In the genomic region with DNA sequence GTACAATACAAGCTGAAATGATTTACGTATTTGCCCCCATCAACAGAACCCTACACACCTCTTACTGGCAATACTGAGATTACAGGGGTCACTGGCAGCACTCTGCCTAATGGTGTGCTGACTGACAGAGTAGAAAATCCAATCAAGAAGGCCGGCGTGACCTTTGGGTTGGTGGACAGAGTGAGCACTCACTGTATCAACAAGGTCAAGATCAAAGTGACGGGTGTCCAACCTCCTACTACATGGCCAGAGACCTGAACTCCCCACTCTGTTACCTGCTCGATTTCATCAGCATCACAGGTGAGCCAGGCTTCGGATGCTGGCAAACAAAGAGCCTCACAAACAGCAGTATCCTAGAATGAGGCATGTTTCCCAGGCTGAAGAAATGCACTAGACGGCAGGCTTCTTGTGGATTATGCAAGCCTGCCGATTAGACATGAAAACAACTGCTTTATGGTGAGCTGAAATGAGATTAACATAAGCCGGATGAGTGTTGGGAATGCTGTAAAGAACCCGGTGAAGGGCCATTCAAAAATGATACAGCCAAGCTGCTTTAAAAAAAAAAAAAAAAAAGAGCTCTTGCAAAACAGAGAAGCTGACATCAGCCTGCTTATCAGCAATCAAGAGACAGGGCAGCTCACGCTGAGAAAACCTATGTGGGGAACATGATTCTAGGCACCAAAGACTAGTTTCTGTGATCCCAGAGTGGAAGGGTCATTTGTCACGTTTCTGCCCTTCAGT, we compare ENCODE assay signal across 9 mouse cellular contexts.
A peak's percentile ranks its signal among the peaks of the same experiment; 100 is the strongest.
DNase-seq lines count a peak whose midpoint lies in the region; ATAC-seq and TF ChIP-seq lines count a peak whose summit lies in the region.
"Had no signal": no experiment of that assay in that cellular context is flagged by ENCODE, and none has a peak within 500 bp of the region (broad histone marks: within the 10 kb centered on the region; RNA-seq: fewer than 3 reads in every experiment).

No protein-coding gene starts in this region.

- WGBS in kidney, embryonic 15.5 days, result 39% methylated on average over 12 of the region's 12 CpGs
- WGBS in hindbrain, embryonic 13.5 days, result 17% methylated on average over 12 of the region's 12 CpGs
- 33% methylated on average over 12 of the region's 12 CpGs for WGBS in neural tube, embryonic 11.5 days

- H3K4me2 ChIP-seq in kidney, embryonic 15.5 days, result no peak overlapping the region
- H3K4me2 ChIP-seq in hindbrain, embryonic 13.5 days, result peak overlapping the region; percentile 30
- peak overlapping the region; percentile 22 for H3K4me2 ChIP-seq in neural tube, embryonic 11.5 days (ENCODE audit: low read depth)

- 0 out of 2 replicates have a peak overlapping the region, but pooled peaks have one; percentile 4 for H3K27ac ChIP-seq in kidney, embryonic 15.5 days
- H3K27ac ChIP-seq in hindbrain, embryonic 13.5 days, result peak overlapping the region; percentile 87
- peak overlapping the region; percentile 89 for H3K27ac ChIP-seq in neural tube, embryonic 11.5 days (ENCODE audit: low read depth, low read length)

- H3K4me1 ChIP-seq in kidney, embryonic 15.5 days, result peaks cover 12% of the 10 kb centered on the region; the same call in 1 of the 2 replicates
- H3K4me1 ChIP-seq in hindbrain, embryonic 13.5 days (replicated peaks), result peaks cover 41% of the 10 kb centered on the region
- peaks cover 25% of the 10 kb centered on the region for H3K4me1 ChIP-seq in neural tube, embryonic 11.5 days (ENCODE audit: control insufficient read depth, insufficient read depth, low read length)

- no peaks in the 10 kb centered on the region for H3K36me3 ChIP-seq in kidney, embryonic 15.5 days
- no peaks in the 10 kb centered on the region for H3K36me3 ChIP-seq in hindbrain, embryonic 13.5 days
- no peaks in the 10 kb centered on the region for H3K36me3 ChIP-seq in neural tube, embryonic 11.5 days (ENCODE audit: control insufficient read depth, insufficient read depth, low read length)

- DNase-seq in kidney, postnatal 10 days, result no peak
- peak; percentile 87 for DNase-seq in brain, embryonic 14.5 days (ENCODE audit: low read depth)
- no peak for DNase-seq in neural tube, embryonic 11.5 days (ENCODE audit: low spot score)
- no peak for DNase-seq in spleen, postnatal 36 days (ENCODE audit: low spot score in 2 of 2)
- no peak for DNase-seq in cerebellum, postnatal 10 days
- DNase-seq in B cell, adult 2 months, result no peak
- DNase-seq: right cerebral cortex, postnatal 14 days had no signal

- no peaks in the 10 kb centered on the region for H3K27me3 ChIP-seq in kidney, embryonic 15.5 days
- no peaks in the 10 kb centered on the region for H3K27me3 ChIP-seq in hindbrain, embryonic 13.5 days
- no peaks in the 10 kb centered on the region for H3K27me3 ChIP-seq in neural tube, embryonic 11.5 days (ENCODE audit: control insufficient read depth, insufficient read depth, low read length)

- H3K9me3 ChIP-seq in kidney, embryonic 15.5 days (replicated peaks), result no peaks in the 10 kb centered on the region
- no peaks in the 10 kb centered on the region for H3K9me3 ChIP-seq in hindbrain, embryonic 13.5 days
- H3K9me3 ChIP-seq in neural tube, embryonic 11.5 days (ENCODE audit: control insufficient read depth, low read length), result no peaks in the 10 kb centered on the region

- H3K4me3 ChIP-seq in kidney, embryonic 15.5 days (replicated peaks), result no peak overlapping the region
- H3K4me3 ChIP-seq in hindbrain, embryonic 13.5 days, result no peak overlapping the region
- H3K4me3 ChIP-seq in neural tube, embryonic 11.5 days (ENCODE audit: low read depth, low read length), result no peak overlapping the region

- TF ChIP-seq CTCF in brain, embryonic 14.5 days (IDR thresholded peaks at IDR 0.05; ENCODE audit: borderline replicate concordance, extremely low read depth, insufficient read depth, insufficient read length), result no peak

- ATAC-seq in kidney, embryonic 15.5 days (replicated peaks; ENCODE audit: low FRiP score), result peak; percentile 62; the same call in 1 of the 2 replicates
- peak; percentile 56 for ATAC-seq in hindbrain, embryonic 13.5 days (ENCODE audit: low FRiP score)
- peak; percentile 72 for ATAC-seq in neural tube, embryonic 11.5 days (ENCODE audit: insufficient read depth, low FRiP score, low TSS enrichment)

- no peak for TF ChIP-seq POLR2A in brain, embryonic 14.5 days (IDR thresholded peaks at IDR 0.05; ENCODE audit: borderline replicate concordance, extremely low read depth, insufficient read depth, insufficient read length, poor library complexity, severe bottlenecking)

- H3K9ac ChIP-seq in kidney, embryonic 15.5 days, result no peak overlapping the region
- 0 out of 2 replicates have a peak overlapping the region, but pooled peaks have one; percentile 31 for H3K9ac ChIP-seq in hindbrain, embryonic 13.5 days
- no peak overlapping the region for H3K9ac ChIP-seq in neural tube, embryonic 11.5 days (ENCODE audit: low read length)

Comparison
In these comparisons a context has a peak if more than half of its experiments do, and no peak if none do; other contexts are left out.
1. H3K27ac ChIP-seq: peak in every context shown above with its lines; median percentile 89 in neural tube, embryonic 11.5 days; 87 in hindbrain, embryonic 13.5 days; 4 in kidney, embryonic 15.5 days.